Mouse (Mus musculus): ENCODE data around the gene Rcor3.

DNA sequence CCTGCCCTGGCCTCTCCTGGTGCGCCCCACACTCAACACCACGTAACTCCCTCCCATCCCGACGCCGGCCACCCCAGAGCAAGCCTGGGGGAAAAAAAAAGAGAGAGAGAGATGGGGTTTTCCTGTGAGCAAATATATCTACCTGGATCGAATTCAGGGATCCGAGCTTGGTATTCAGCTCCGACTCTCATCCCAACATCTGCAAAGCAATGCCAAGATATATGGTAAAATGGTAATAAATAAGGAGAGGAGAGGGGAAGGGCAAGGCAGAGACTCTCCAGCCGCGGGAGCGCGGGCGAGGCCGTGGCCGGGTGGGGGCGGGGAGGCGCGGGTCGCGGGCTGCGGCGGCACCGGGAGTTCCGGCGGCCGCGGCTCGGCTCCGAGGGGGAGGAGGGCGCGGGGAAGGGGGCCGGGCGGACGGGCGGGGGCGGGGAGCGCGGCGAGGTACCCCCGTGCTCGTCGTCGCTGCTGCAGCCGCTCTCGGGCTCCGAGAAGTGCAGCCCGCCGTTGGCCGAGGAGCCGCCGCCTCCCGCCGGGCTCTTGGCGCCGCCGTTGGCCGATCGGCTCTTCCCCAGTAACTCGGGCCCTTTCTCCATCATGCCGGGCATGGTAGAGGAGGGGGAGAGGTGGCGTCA, 454 bp downstream of the Rcor3 start:
- TF ChIP-seq CTCF (IDR thresholded peaks at IDR 0.05; ENCODE audit: borderline replicate concordance, extremely low read depth, insufficient read depth, insufficient read length): no peak
- 0 out of 2 replicates have a peak, but pooled peaks have one; percentile 3 for TF ChIP-seq POLR2A (IDR thresholded peaks at IDR 0.05; ENCODE audit: borderline replicate concordance, extremely low read depth, insufficient read depth, insufficient read length, poor library complexity, severe bottlenecking)

All from brain, embryonic 14.5 days (tissue).